Mouse (Mus musculus) limb, embryonic 14.5 days (tissue): ENCODE measurements at regions not wholly inside any gene's neighbourhood (a gene's known extent, or its start where the extent isn't known, plus 50 kb on each side); places are given as distances from the start of the nearest gene placed in this dataset.
A peak's percentile ranks its signal among the peaks of the same experiment; 100 is the strongest.

ENCODE experiments used
- ATAC-seq: fragments of 200-750 bp; cut with Nextera tagmentation; 2 replicates; pipeline ENCODE4 v1.8.0; 2017; ENCODE audit warnings: low read depth, moderate number of reproducible peaks, moderate TSS enrichment; ENCODE audit not compliant: low FRiP score
- DNase-seq: peaks from one replicate; pipeline ENCODE4 v3.0.0-alpha.2; 2015; ENCODE audit warnings: low spot score
- H3K27ac ChIP-seq: fragments of 300-500 bp; sonication (generic); replicated peaks from 2 replicates; pipeline ENCODE4 v1.5.1; 2014; ENCODE audit warnings: low read depth, mild to moderate bottlenecking, low read length, moderate library complexity, mixed read lengths
- H3K27me3 ChIP-seq: fragments of 300-500 bp; sonication (generic); 2 replicates; pipeline ENCODE4 v1.6.1; 2014; ENCODE audit warnings: low read length, mixed read lengths; ENCODE audit not compliant: control insufficient read depth, insufficient read depth
- H3K36me3 ChIP-seq: fragments of 300-500 bp; sonication (generic); 2 replicates; pipeline ENCODE4 v1.6.1; 2014; ENCODE audit warnings: mild to moderate bottlenecking, low read length, moderate library complexity, mixed read lengths; ENCODE audit not compliant: control insufficient read depth, insufficient read depth
- H3K4me1 ChIP-seq: fragments of 300-500 bp; sonication (generic); 2 replicates; pipeline ENCODE4 v1.6.1; 2014; ENCODE audit warnings: antibody characterized with exemption, low read length, mixed read lengths; ENCODE audit not compliant: control insufficient read depth, insufficient read depth
- H3K4me2 ChIP-seq: fragments of 300-500 bp; sonication (generic); replicated peaks from 2 replicates; pipeline ENCODE4 v1.6.1; 2014; ENCODE audit warnings: low read depth, mild to moderate bottlenecking, low read length, moderate library complexity; ENCODE audit not compliant: severe bottlenecking
- H3K4me3 ChIP-seq: fragments of 300-500 bp; sonication (generic); replicated peaks from 2 replicates; pipeline ENCODE4 v1.5.1; 2014; ENCODE audit warnings: low read length
- H3K9ac ChIP-seq: fragments of 300-500 bp; sonication (generic); 2 replicates; pipeline ENCODE4 v1.6.1; 2014; ENCODE audit warnings: mild to moderate bottlenecking, low read depth, low read length, moderate library complexity; ENCODE audit not compliant: severe bottlenecking
- H3K9me3 ChIP-seq: fragments of 300-500 bp; sonication (generic); 2 replicates; pipeline ENCODE4 v1.6.1; 2016; ENCODE audit warnings: low read length; ENCODE audit not compliant: control insufficient read depth
- POLR2A ChIP-seq: fragments of 200-500 bp; IDR thresholded peaks from 2 replicates; pipeline ENCODE4 v1.8.0; 2012; ENCODE audit warnings: inconsistent platforms, mild to moderate bottlenecking, moderate library complexity, borderline replicate concordance; ENCODE audit not compliant: insufficient read depth, insufficient read length; ENCODE audit errors: extremely low read depth
- WGBS: fragments of 180-500 bp; shearing (Covaris S2); extraction: QIAGEN DNeasy Blood & Tissue Kit; methylation state at CpG from one replicate; pipeline ENCODE4 v1.1.7; 2014; 5-methylcytosine and 5-hydroxymethylcytosine counted together

DNA sequence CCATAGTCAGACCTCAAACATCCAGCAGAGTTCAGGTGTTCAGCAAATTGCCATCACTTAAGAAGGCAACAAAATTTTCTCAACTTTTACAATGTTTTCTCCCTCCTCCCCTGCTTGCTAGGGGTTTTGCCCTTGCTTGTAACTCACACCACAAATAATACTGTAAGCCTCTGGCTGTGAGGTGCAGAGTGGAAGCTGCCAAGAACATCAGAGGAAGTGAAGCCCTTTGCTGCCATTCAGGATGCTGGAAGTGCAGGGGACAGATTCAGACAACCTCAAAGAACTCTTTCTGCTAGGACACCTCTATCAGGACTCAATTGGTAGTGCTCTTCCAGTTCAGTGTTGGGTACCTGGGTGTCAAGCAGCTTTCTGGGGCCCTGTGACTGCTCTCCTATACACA is 92.4 kb upstream of the Jun start:
- H3K27ac ChIP-seq = no peak overlapping the region
- H3K9me3 ChIP-seq = no peaks in the 10 kb centered on the region
- H3K4me3 ChIP-seq = no peak overlapping the region
- no peaks in the 10 kb centered on the region for H3K27me3 ChIP-seq
- no peak for TF ChIP-seq POLR2A
- H3K4me2 ChIP-seq = no peak overlapping the region
- DNase-seq (no peak), ATAC-seq (no peak)
- H3K4me1 ChIP-seq = no peaks in the 10 kb centered on the region
- no peaks in the 10 kb centered on the region for H3K36me3 ChIP-seq
- H3K9ac ChIP-seq = no peak overlapping the region

DNA sequence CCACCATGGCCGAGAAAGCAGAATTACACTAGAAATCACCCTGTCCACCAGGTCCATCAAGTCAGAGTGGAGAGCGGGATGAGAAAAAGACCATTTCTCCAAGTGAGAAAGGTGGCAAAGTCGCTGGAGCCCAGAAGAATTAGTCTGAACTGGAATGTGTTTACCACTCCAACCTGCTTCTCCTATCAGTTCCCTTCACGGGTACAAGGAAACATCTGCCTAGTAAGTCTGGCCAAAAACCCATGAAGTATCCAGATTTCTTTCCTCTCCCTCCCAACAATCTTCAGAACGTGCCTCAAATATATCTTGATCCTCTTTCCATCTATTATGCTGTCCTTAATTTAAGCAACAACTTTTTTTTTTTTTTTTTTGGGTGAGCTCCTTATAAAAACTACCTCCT is 94.2 kb upstream of the Jun start:
- ATAC-seq = no peak
- WGBS = 87% methylated on average over 5 of the region's 5 CpGs
- TF ChIP-seq POLR2A = no peak

DNA sequence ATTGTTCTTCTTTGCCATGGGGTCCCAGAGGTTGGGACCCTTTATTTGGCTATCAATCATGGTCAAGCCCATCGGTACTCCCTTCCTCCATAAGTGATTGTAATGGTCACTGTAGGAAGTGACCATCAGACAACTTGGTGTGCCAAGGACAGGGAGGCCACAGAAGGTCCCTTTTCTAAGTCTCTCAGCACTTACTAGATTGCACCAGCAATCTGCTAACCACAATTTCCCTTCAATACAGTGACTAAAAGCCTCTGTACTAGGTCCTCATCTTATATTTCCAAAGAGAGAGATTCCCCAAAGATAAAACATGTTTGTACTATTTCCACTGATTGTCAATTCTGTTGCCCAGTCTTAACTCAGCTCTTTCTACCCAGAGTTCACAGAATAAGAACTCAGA is 96.6 kb upstream of the Jun start:
- no peak overlapping the region for H3K9ac ChIP-seq
- no peaks in the 10 kb centered on the region for H3K36me3 ChIP-seq
- ATAC-seq = no peak
- no peak overlapping the region for H3K4me2 ChIP-seq
- H3K27ac ChIP-seq = no peak overlapping the region
- H3K4me3 ChIP-seq = no peak overlapping the region
- no peaks in the 10 kb centered on the region for H3K9me3 ChIP-seq
- 74% methylated on average over 1 of the region's 1 CpGs for WGBS
- no peak for DNase-seq
- peaks cover 3% of the 10 kb centered on the region for H3K4me1 ChIP-seq
- H3K27me3 ChIP-seq = no peaks in the 10 kb centered on the region
- TF ChIP-seq POLR2A = no peak

More for the DNA sequence above, 94.2 kb upstream of the Jun start:
- no peak for DNase-seq
- no peak overlapping the region for H3K4me3 ChIP-seq
- H3K27me3 ChIP-seq = no peaks in the 10 kb centered on the region
- H3K9me3 ChIP-seq = no peaks in the 10 kb centered on the region
- H3K4me2 ChIP-seq = no peak overlapping the region
- no peaks in the 10 kb centered on the region for H3K4me1 ChIP-seq
- H3K36me3 ChIP-seq = no peaks in the 10 kb centered on the region
- H3K9ac ChIP-seq = no peak overlapping the region
- no peak overlapping the region for H3K27ac ChIP-seq

DNA sequence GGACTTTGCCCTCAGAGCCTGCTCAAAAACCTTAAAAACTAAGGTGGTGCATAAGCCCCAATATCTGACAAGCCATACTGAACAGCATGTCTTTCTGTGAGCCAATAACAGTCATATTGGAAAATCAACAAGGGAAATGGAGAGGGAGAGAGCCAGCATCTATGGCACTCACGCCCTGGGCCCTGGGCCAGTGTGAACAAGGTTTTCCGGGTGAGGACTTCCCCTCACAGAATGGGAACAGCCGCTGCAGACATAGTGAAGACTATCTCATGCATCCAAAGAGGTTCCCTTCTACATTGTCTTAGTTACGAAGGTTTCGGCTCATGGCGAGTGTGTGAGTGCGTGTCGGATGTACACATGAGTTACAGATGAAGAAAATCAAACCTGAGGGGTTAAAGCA is 99.7 kb upstream of the Jun start:
- no peak overlapping the region for H3K9ac ChIP-seq
- no peak for ATAC-seq

DNA sequence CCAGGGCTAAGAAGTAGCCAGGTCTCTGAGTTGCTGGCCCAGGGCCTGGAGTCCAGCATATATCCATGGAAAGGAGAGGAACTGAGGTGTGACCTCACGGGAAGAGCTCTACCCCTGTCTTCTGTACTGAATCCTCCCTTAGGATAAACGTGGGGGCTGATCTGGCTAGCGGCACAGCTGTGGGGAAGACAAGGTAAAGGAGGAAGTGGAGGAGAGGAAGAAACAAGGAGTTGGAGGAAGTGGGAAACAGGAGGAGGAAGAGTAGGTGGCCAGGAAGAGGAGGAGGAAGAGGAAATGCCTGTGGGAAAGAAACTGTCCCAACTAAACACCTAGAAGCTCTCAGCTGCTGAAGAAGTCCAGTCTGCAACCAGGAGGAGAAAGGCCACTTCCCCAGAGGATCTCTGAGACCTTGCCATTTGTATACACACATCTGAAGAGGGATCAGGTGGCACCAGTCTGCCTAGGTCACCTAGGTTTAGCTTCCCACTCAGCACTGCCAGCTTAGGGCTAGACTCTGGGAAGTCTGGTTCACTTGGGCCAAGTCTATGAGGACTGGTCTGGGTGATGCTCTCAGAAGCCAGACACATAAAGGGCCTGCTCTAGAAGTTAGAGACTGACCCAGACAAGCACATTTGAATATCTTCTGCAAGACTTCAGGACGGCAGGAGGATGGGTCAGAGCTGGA is 100.6 kb upstream of the Jun start:
- no peak for TF ChIP-seq POLR2A
- no peak for DNase-seq
- WGBS = 88% methylated on average over 4 of the region's 4 CpGs
- no peak overlapping the region for H3K9ac ChIP-seq
- H3K4me3 ChIP-seq = no peak overlapping the region
- no peak overlapping the region for H3K27ac ChIP-seq
- no peak overlapping the region for H3K4me2 ChIP-seq
- H3K9me3 ChIP-seq = no peaks in the 10 kb centered on the region
- no peaks in the 10 kb centered on the region for H3K27me3 ChIP-seq
- no peaks in the 10 kb centered on the region for H3K36me3 ChIP-seq
- peaks cover 11% of the 10 kb centered on the region for H3K4me1 ChIP-seq
- no peak for ATAC-seq

More for the DNA sequence above, 99.7 kb upstream of the Jun start:
- Histone ChIP-seq H3K4me3 (no peak overlapping the region), H3K4me2 (no peak overlapping the region), H3K27me3 (no peaks in the 10 kb centered on the region), H3K9me3 (no peaks in the 10 kb centered on the region), H3K4me1 (peaks cover 11% of the 10 kb centered on the region), H3K36me3 (no peaks in the 10 kb centered on the region), H3K27ac (no peak overlapping the region)
- TF ChIP-seq POLR2A = no peak
- 95% methylated on average over 8 of the region's 8 CpGs for WGBS
- no peak for DNase-seq

DNA sequence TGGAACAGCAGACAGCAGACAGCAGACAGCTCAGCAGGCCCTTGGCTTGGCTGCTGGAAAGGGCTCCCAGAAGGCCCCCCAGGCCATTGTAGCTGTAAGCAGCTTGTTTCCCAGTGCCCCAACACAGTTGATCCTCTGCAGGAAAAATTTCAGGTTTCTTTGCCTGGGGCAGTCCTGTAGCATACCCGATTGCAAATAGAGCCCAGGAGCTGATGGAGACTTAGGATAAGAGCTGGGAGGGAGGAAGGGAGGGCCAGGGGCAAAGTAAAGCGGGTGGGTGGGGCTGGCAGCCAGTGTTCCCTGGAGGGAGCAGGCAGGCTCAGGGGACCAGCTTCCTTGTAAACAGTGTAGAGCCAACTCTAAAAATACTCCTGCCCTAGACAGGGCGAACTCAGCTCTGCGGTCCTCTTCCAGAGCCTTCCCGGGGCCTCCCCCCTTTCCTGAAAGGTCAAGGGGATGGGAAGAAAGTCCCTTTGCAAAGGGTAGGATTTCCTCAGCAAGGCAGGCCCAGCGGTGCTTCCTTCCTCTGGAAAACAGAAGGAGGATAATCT is 101.8 kb upstream of the Jun start:
- 0 out of 2 replicates have a peak overlapping the region, but pooled peaks have one; percentile 7 for H3K9ac ChIP-seq

More for the DNA sequence above, 101.8 kb upstream of the Jun start:
- DNase-seq (no peak), ATAC-seq (no peak; the same call in 1 of the 2 replicates)
- Histone ChIP-seq H3K27ac (0 out of 2 replicates have a peak overlapping the region, but pooled peaks have one; percentile 5), H3K27me3 (no peaks in the 10 kb centered on the region), H3K9me3 (no peaks in the 10 kb centered on the region), H3K4me1 (peaks cover 11% of the 10 kb centered on the region), H3K36me3 (no peaks in the 10 kb centered on the region), H3K4me3 (no peak overlapping the region), H3K4me2 (no peak overlapping the region)
- WGBS = 13% methylated on average over 6 of the region's 6 CpGs
- no peak for TF ChIP-seq POLR2A
